Mouse (Mus musculus) adrenal gland, adult (tissue): ENCODE data around the gene Ajuba.

Experiments
- DNase-seq, 2 experiments: peaks; one replicate each; pipeline ENCODE4 v3.0.0; 2022 to 2023; ENCODE audit warnings: low spot score in 1 of 2; ENCODE audit not compliant: inconsistent age in 2 of 2

Ajuba gene

GRCm38 (mm10) chr14:54553975-54554769, 23.2 kb downstream of the Ajuba start, which contains the start of gene Haus4:
Gene Haus4, minus strand, starts transcription at chr14:54554616.
- DNase-seq: peak; percentile 91 to 97

GRCm38 (mm10) chr14:54553454-54553974, 23.8 kb downstream of the Ajuba start:
- DNase-seq: no peak

- no peak for DNase-seq
These were observed 32.7 kb downstream of the Ajuba start for GRCm38 (mm10) chr14:54544703-54545102.

GRCm38 (mm10) chr14:54540771-54541170, 36.6 kb downstream of the Ajuba start:
- DNase-seq: no peak

- DNase-seq: no peak
These were observed 38.8 kb downstream of the Ajuba start for GRCm38 (mm10) chr14:54538580-54538979.

GRCm38 (mm10) chr14:54528446-54529111, 48.8 kb downstream of the Ajuba start:
- DNase-seq: peak; percentile 78 to 94

- no peak for DNase-seq
These were observed 49.4 kb downstream of the Ajuba start for GRCm38 (mm10) chr14:54528007-54528393.

- peak in 1 of 2 experiments; percentile 55 for DNase-seq
These were observed 49.9 kb downstream of the Ajuba start for GRCm38 (mm10) chr14:54527227-54528006.

- no peak for DNase-seq
These were observed 53.8 kb downstream of the Ajuba start for GRCm38 (mm10) chr14:54523600-54523999.
